Mouse (Mus musculus): Measurements from ENCODE around the gene Olfr764-ps1. TPM values are rescaled to one million over a fixed set of nuclear protein-coding genes. Genes with fewer than 3 reads are reported as not detected.
"Not testable (repeated sequence)": the region's sequence is repeated elsewhere in the genome, so short reads cannot be mapped to it uniquely, and the experiment has no call there.

The Olfr764-ps1 gene
- polyA plus RNA-seq (2014; fragmentation: Nextera tagmentation; extraction: Ambion mirVana) = not detected in 2 replicates

GRCm38 (mm10) chr10:129039796-129040195 lies at the start of gene Olfr764-ps1:
TSS of gene Olfr764-ps1 (minus strand) at chr10:129039896.
- Histone ChIP-seq H3K4me1 (replicated peaks; ENCODE audit: control insufficient read depth, insufficient read depth, low read length) (no peaks in the 10 kb centered on the region), H3K36me3 (replicated peaks; ENCODE audit: control insufficient read depth, insufficient read depth) (no peaks in the 10 kb centered on the region), H3K4me3 (replicated peaks; ENCODE audit: low read length) (no peak within 1 kb of the TSS), H3K27ac (no peak within 1 kb of the TSS), H3K4me2 (replicated peaks) (no peak within 1 kb of the TSS), H3K27me3 (ENCODE audit: control insufficient read depth, insufficient read depth, low read length) (no peaks in the 10 kb centered on the region), H3K9ac (no peak within 1 kb of the TSS), H3K9me3 (ENCODE audit: control insufficient read depth, low read length) (no peaks in the 10 kb centered on the region)
- no peak for DNase-seq (ENCODE audit: low spot score)
- 87% methylated on average over 3 of the region's 3 CpGs for WGBS
- ATAC-seq (ENCODE audit: low FRiP score) = no peak

- not testable (repeated sequence) for H3K9me3 ChIP-seq (ENCODE audit: control insufficient read depth, low read length); H3K4me1 ChIP-seq (replicated peaks; ENCODE audit: control insufficient read depth, insufficient read depth, low read length); H3K27me3 ChIP-seq (ENCODE audit: control insufficient read depth, insufficient read depth, low read length); H3K27ac ChIP-seq; ATAC-seq (ENCODE audit: low FRiP score); H3K4me2 ChIP-seq (replicated peaks); H3K36me3 ChIP-seq (replicated peaks; ENCODE audit: control insufficient read depth, insufficient read depth); DNase-seq (ENCODE audit: low spot score); H3K9ac ChIP-seq; H3K4me3 ChIP-seq (replicated peaks; ENCODE audit: low read length)
These were observed 43.1 kb upstream of the Olfr764-ps1 start, which contains the start of gene Olfr767 for GRCm38 (mm10) chr10:129082810-129083209. TSS of gene Olfr767 (minus strand) at chr10:129082910.

GRCm38 (mm10) chr10:129068877-129069276 lies 29.2 kb upstream of the Olfr764-ps1 start, which contains the start of gene Olfr766-ps1:
TSS of gene Olfr766-ps1 (minus strand) at chr10:129068977.
- no peak within 1 kb of the TSS for H3K4me3 ChIP-seq (replicated peaks; ENCODE audit: low read length)
- DNase-seq (ENCODE audit: low spot score) = no peak
- no peak within 1 kb of the TSS for H3K27ac ChIP-seq
- H3K36me3 ChIP-seq (replicated peaks; ENCODE audit: control insufficient read depth, insufficient read depth) = no peaks in the 10 kb centered on the region
- no peak for ATAC-seq (ENCODE audit: low FRiP score)
- no peaks in the 10 kb centered on the region for H3K4me1 ChIP-seq (replicated peaks; ENCODE audit: control insufficient read depth, insufficient read depth, low read length)
- no peak within 1 kb of the TSS for H3K4me2 ChIP-seq (replicated peaks)
- no peak within 1 kb of the TSS for H3K9ac ChIP-seq
- H3K27me3 ChIP-seq (ENCODE audit: control insufficient read depth, insufficient read depth, low read length) = no peaks in the 10 kb centered on the region
- 87% methylated on average over 2 of the region's 2 CpGs for WGBS
- no peaks in the 10 kb centered on the region for H3K9me3 ChIP-seq (ENCODE audit: control insufficient read depth, low read length)

GRCm38 (mm10) chr10:129049898-129050297 lies 10.2 kb upstream of the Olfr764-ps1 start, which contains the start of gene Olfr765:
TSS of gene Olfr765 (minus strand) at chr10:129049998.
- not testable (repeated sequence) for H3K4me1 ChIP-seq (replicated peaks; ENCODE audit: control insufficient read depth, insufficient read depth, low read length); H3K9me3 ChIP-seq (ENCODE audit: control insufficient read depth, low read length); H3K36me3 ChIP-seq (replicated peaks; ENCODE audit: control insufficient read depth, insufficient read depth); H3K27ac ChIP-seq; H3K4me3 ChIP-seq (replicated peaks; ENCODE audit: low read length); H3K27me3 ChIP-seq (ENCODE audit: control insufficient read depth, insufficient read depth, low read length); DNase-seq (ENCODE audit: low spot score); H3K4me2 ChIP-seq (replicated peaks); H3K9ac ChIP-seq; ATAC-seq (ENCODE audit: low FRiP score)

- no peak for DNase-seq (ENCODE audit: low spot score)
- Histone ChIP-seq H3K27me3 (ENCODE audit: control insufficient read depth, insufficient read depth, low read length) (no peaks in the 10 kb centered on the region), H3K27ac (no peak overlapping the region), H3K36me3 (replicated peaks; ENCODE audit: control insufficient read depth, insufficient read depth) (no peaks in the 10 kb centered on the region), H3K9me3 (ENCODE audit: control insufficient read depth, low read length) (no peaks in the 10 kb centered on the region), H3K4me3 (replicated peaks; ENCODE audit: low read length) (no peak overlapping the region), H3K4me2 (replicated peaks) (no peak overlapping the region), H3K9ac (no peak overlapping the region), H3K4me1 (replicated peaks; ENCODE audit: control insufficient read depth, insufficient read depth, low read length) (no peaks in the 10 kb centered on the region)
- 78% methylated on average over 2 of the region's 2 CpGs for whole genome bisulfite sequencing
- no peak for ATAC-seq (ENCODE audit: low FRiP score)
These were observed 11.4 kb downstream of the Olfr764-ps1 start for GRCm38 (mm10) chr10:129028343-129028742.

GRCm38 (mm10) chr10:129026018-129026662 lies 13.6 kb downstream of the Olfr764-ps1 start:
- DNase-seq (ENCODE audit: low spot score) = peak; percentile 78
- Histone ChIP-seq H3K36me3 (replicated peaks; ENCODE audit: control insufficient read depth, insufficient read depth) (no peaks in the 10 kb centered on the region), H3K9ac (no peak overlapping the region), H3K27me3 (ENCODE audit: control insufficient read depth, insufficient read depth, low read length) (no peaks in the 10 kb centered on the region), H3K4me1 (replicated peaks; ENCODE audit: control insufficient read depth, insufficient read depth, low read length) (no peaks in the 10 kb centered on the region), H3K4me2 (replicated peaks) (no peak overlapping the region), H3K27ac (no peak overlapping the region), H3K4me3 (replicated peaks; ENCODE audit: low read length) (no peak overlapping the region), H3K9me3 (ENCODE audit: control insufficient read depth, low read length) (no peaks in the 10 kb centered on the region)
- 62% methylated on average over 3 of the region's 3 CpGs for WGBS
- ATAC-seq (ENCODE audit: low FRiP score) = peak; percentile 85

- Histone ChIP-seq H3K9me3 (ENCODE audit: control insufficient read depth, low read length) (no peaks in the 10 kb centered on the region), H3K4me1 (replicated peaks; ENCODE audit: control insufficient read depth, insufficient read depth, low read length) (no peaks in the 10 kb centered on the region), H3K27ac (no peak overlapping the region), H3K27me3 (ENCODE audit: control insufficient read depth, insufficient read depth, low read length) (no peaks in the 10 kb centered on the region), H3K36me3 (replicated peaks; ENCODE audit: control insufficient read depth, insufficient read depth) (no peaks in the 10 kb centered on the region), H3K9ac (no peak overlapping the region), H3K4me3 (replicated peaks; ENCODE audit: low read length) (no peak overlapping the region), H3K4me2 (replicated peaks) (no peak overlapping the region)
- ATAC-seq (ENCODE audit: low FRiP score) (no peak), DNase-seq (ENCODE audit: low spot score) (no peak)
These were observed 16.4 kb downstream of the Olfr764-ps1 start for GRCm38 (mm10) chr10:129023319-129023718.

GRCm38 (mm10) chr10:129014477-129014876 lies 25.2 kb downstream of the Olfr764-ps1 start:
- DNase-seq (ENCODE audit: low spot score) (no peak), ATAC-seq (ENCODE audit: low FRiP score) (no peak)
- H3K4me2 ChIP-seq (replicated peaks) = no peak overlapping the region
- H3K36me3 ChIP-seq (replicated peaks; ENCODE audit: control insufficient read depth, insufficient read depth) = no peaks in the 10 kb centered on the region
- no peaks in the 10 kb centered on the region for H3K9me3 ChIP-seq (ENCODE audit: control insufficient read depth, low read length)
- H3K4me3 ChIP-seq (replicated peaks; ENCODE audit: low read length) = no peak overlapping the region
- no peaks in the 10 kb centered on the region for H3K4me1 ChIP-seq (replicated peaks; ENCODE audit: control insufficient read depth, insufficient read depth, low read length)
- H3K27ac ChIP-seq = no peak overlapping the region
- no peaks in the 10 kb centered on the region for H3K27me3 ChIP-seq (ENCODE audit: control insufficient read depth, insufficient read depth, low read length)
- H3K9ac ChIP-seq = no peak overlapping the region

GRCm38 (mm10) chr10:129011511-129011910 lies 28.2 kb downstream of the Olfr764-ps1 start:
- H3K9ac ChIP-seq; H3K27ac ChIP-seq; H3K4me2 ChIP-seq (replicated peaks); H3K4me1 ChIP-seq (replicated peaks; ENCODE audit: control insufficient read depth, insufficient read depth, low read length); H3K36me3 ChIP-seq (replicated peaks; ENCODE audit: control insufficient read depth, insufficient read depth); DNase-seq (ENCODE audit: low spot score); H3K27me3 ChIP-seq (ENCODE audit: control insufficient read depth, insufficient read depth, low read length); H3K4me3 ChIP-seq (replicated peaks; ENCODE audit: low read length); H3K9me3 ChIP-seq (ENCODE audit: control insufficient read depth, low read length): not testable (repeated sequence)
- WGBS = 85% methylated on average over 2 of the region's 5 CpGs
- ATAC-seq (ENCODE audit: low FRiP score) = 0 out of 2 replicates have a peak, but pooled peaks have one; percentile 37
